Mouse (Mus musculus) layer of hippocampus, postnatal 14 days (tissue): ENCODE data around the gene Bclaf1. TPM values are rescaled to one million over a fixed set of nuclear protein-coding genes. Genes with fewer than 3 reads are reported as not detected.

Source experiments
- DNase-seq, 2 experiments: peaks; one replicate each; pipeline ENCODE4 v3.0.0; 2021 to 2022; ENCODE audit warnings: low spot score in 2 of 2, mixed read lengths in 1 of 2
- long read RNA-seq, 2 experiments: library from polyadenylated mRNA; stranded (forward); transcript quantifications; one replicate each; pipeline ENCODE4 v2.0.0; 2021
- total RNA-seq, 2 experiments: library from RNA; stranded (reverse); gene quantifications; 2 replicates each; pipeline ENCODE4 v1.2.3; 2021

Gene Bclaf1
- 100 to 1,000 TPM; 120 to 133 TPM for total RNA-seq
- long read RNA-seq, experiment 1, full-length matches to known transcripts = 13 of 21 reads
- long read RNA-seq, experiment 1, partial matches to known transcripts = 6 of 21 reads
- long read RNA-seq, experiment 1, other reads (novel, unspliced or antisense) = 2 of 21 reads
- long read RNA-seq, experiment 2, full-length matches to known transcripts = 13 of 27 reads
- long read RNA-seq, experiment 2, partial matches to known transcripts = 5 of 27 reads
- long read RNA-seq, experiment 2, other reads (novel, unspliced or antisense) = 9 of 27 reads

GRCm38 (mm10) chr10:20311918-20312735 lies at the start of gene Bclaf1:
Gene Bclaf1, plus strand, starts transcription at chr10:20312469.
- peak; percentile 98 to 99 for DNase-seq

- no peak for DNase-seq
Observed at GRCm38 (mm10) chr10:20262896-20263295, 49.4 kb upstream of the Bclaf1 start.

GRCm38 (mm10) chr10:20264479-20264878 lies 47.8 kb upstream of the Bclaf1 start:
- DNase-seq = no peak

- no peak for DNase-seq
Observed at GRCm38 (mm10) chr10:20267032-20267431, 45.2 kb upstream of the Bclaf1 start.

- no peak for DNase-seq
Observed at GRCm38 (mm10) chr10:20268945-20269344, 43.3 kb upstream of the Bclaf1 start.

GRCm38 (mm10) chr10:20272380-20272779 lies 39.9 kb upstream of the Bclaf1 start:
- DNase-seq = no peak

- DNase-seq = no peak
Observed at GRCm38 (mm10) chr10:20273278-20273677, 39.0 kb upstream of the Bclaf1 start.

- DNase-seq = no peak
Observed at GRCm38 (mm10) chr10:20274022-20274421, 38.2 kb upstream of the Bclaf1 start.

- no peak for DNase-seq
Observed at GRCm38 (mm10) chr10:20281456-20281855, 30.8 kb upstream of the Bclaf1 start.

- peak; percentile 46 to 81 for DNase-seq
Observed at GRCm38 (mm10) chr10:20285289-20285975, 26.8 kb upstream of the Bclaf1 start.

- DNase-seq = peak in 1 of 2 experiments; percentile 37
Observed at GRCm38 (mm10) chr10:20285994-20286836, 26.1 kb upstream of the Bclaf1 start.

GRCm38 (mm10) chr10:20287369-20287768 lies 24.9 kb upstream of the Bclaf1 start:
- no peak for DNase-seq

- DNase-seq = peak; percentile 74 to 82
Observed at GRCm38 (mm10) chr10:20290467-20290883, 21.8 kb upstream of the Bclaf1 start.

GRCm38 (mm10) chr10:20295961-20296360 lies 16.3 kb upstream of the Bclaf1 start:
- DNase-seq = no peak

- no peak for DNase-seq
Observed at GRCm38 (mm10) chr10:20298152-20298920, 13.9 kb upstream of the Bclaf1 start.

GRCm38 (mm10) chr10:20299114-20299513 lies 13.2 kb upstream of the Bclaf1 start:
- no peak for DNase-seq

GRCm38 (mm10) chr10:20310969-20311769 lies 1.1 kb upstream of the Bclaf1 start:
- no peak for DNase-seq

GRCm38 (mm10) chr10:20312736-20313301 lies 550 bp downstream of the Bclaf1 start:
- peak; percentile 90 to 92 for DNase-seq

- no peak for DNase-seq
Observed at GRCm38 (mm10) chr10:20313447-20313846, 1.2 kb downstream of the Bclaf1 start.
